Mouse (Mus musculus): ENCODE results near the gene Srrm2.

DNA sequence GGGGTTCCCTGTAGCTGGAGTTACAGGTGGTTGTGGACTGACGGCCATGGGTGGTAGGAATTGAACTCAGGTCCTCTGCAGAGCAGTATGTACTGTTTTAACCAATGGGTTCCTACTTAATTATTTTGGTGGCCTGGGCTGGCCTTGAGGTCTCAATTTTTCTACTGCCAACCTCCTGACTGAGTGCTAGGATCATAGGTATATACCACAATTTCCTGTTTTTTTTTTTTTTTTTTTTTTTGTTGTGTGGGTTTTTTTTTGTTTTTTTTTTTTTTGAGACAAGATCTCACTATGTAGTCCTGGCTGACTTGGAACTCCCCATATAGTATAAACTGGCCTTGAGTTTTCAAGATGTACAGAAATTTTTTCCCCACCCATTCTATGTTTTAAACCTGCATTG is 40.9 kb downstream of the Srrm2 start:
- TF ChIP-seq CTCF (IDR thresholded peaks at IDR 0.05; ENCODE audit: control insufficient read depth, insufficient read depth, insufficient replicate concordance, low read depth, low read length) (no peak), POLR2A (IDR thresholded peaks at IDR 0.05; ENCODE audit: control insufficient read depth, low read depth, low read length) (no peak)
